Mouse (Mus musculus) spleen, adult 2 months (tissue): ENCODE measurements around the gene Kctd19.

ENCODE experiments used
- CTCF ChIP-seq: fragments of 200-500 bp; IDR thresholded peaks from 2 replicates; pipeline ENCODE4 v1.5.1; 2011; ENCODE audit warnings: mild to moderate bottlenecking, inconsistent platforms; ENCODE audit not compliant: insufficient read depth, insufficient read length, insufficient replicate concordance; ENCODE audit errors: extremely low read depth
- POLR2A ChIP-seq: fragments of 200-500 bp; IDR thresholded peaks from 2 replicates; pipeline ENCODE4 v1.6.1; 2011; ENCODE audit warnings: low read depth, low read length, inconsistent platforms

DNA sequence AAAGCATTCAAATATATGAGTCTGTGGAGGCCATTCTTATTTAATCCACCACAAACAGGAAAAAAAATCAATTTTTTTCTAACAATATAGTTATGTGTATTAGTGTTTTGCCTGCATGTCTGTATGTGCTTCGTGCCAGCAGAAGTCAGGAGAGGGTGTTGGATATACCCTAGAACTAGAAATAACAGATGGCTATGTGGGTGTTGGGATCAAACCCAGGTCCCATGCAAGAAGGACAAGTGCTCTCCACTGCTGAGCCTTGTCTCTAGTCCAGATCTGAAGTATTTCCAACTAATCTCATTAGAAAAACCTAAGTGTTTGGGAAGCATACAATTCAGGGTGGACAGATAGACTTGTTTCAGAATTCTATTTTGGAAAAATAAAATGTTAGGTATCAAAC, 8.7 kb upstream of the Kctd19 start:
- TF ChIP-seq CTCF: no peak
- TF ChIP-seq POLR2A: no peak
